Mouse (Mus musculus) right cerebral cortex, postnatal 14 days (tissue): Measurements from ENCODE around the gene Rimbp2.
"Not testable (repeated sequence)": the region's sequence is repeated elsewhere in the genome, so short reads cannot be mapped to it uniquely, and the experiment has no call there.

Source experiments
- DNase-seq: peaks from one replicate; pipeline ENCODE4 v3.0.0; 2022

The Rimbp2 gene

GRCm38 (mm10) chr5:128953278-128954070 lies at the start of gene Rimbp2:
TSS of gene Rimbp2 (minus strand) at chr5:128953486.
- peak; percentile 75 for DNase-seq

DNA sequence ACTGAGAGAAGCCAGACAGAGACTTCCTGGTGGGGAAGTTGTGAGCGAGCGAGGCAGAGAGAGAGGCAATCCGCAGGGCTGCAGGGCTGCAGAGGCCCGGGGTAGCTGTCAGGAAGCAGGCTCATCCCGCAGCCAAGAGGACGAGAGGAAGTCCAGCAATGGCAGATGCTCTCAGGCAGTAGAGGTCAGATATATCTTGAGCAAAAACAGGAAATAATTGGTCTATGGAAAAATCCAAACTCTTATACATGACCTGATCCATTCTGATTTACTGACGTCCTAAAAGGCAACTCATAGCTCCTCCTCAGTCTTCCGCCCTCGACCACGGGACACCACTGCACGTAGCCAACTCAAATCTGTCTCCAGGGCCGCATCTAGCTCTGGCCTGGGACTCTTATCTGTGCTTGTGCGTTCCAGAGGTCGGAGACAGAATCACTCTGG lies 49.3 kb upstream of the Rimbp2 start:
- DNase-seq = no peak

- DNase-seq = no peak
These were observed 47.6 kb upstream of the Rimbp2 start for GRCm38 (mm10) chr5:129000706-129001468.

DNA sequence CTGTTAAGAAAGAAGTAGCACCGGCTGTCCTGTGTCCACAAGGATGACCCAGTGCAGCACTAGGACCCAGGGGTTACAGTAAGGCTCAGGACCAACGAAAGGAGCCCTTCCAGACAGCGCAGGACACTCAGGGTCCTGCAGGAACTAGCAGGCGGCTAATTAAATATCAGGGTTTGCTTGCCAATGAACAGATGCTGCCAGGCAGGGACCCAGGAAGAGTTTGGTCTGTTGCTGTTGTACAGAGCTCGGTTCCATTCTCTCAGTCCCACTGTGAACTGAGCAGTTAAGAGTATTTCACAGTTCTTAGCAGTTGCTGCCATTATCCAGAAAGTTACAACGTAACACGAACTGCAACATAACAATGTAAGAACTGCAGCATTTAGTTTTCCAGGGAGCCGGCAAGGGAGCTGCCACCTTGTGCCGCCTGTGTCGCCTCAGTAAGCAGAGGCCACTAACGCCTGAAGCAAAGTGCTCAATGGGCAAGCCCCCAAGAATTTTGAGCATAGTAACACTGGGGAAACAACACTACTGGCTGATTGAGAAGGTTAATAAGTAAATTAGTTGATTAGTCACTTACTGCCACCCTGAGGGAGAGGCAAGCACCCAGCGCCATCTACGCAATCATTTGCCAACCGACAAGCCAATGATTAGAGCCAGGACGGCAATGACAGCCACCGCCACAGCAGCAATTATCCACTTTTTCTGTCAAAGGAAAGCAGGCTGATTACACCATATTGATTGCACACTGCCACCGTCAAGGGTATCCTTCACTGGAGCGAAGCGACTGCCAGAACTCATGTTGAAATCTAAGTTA lies 34.1 kb upstream of the Rimbp2 start:
- DNase-seq = no peak

- DNase-seq = no peak
These were observed 32.7 kb upstream of the Rimbp2 start for GRCm38 (mm10) chr5:128985946-128986345.

- no peak for DNase-seq
These were observed 31.2 kb upstream of the Rimbp2 start for GRCm38 (mm10) chr5:128984536-128984935.

- peak; percentile 64 for DNase-seq
These were observed 28.3 kb upstream of the Rimbp2 start for GRCm38 (mm10) chr5:128981607-128982006.

DNA sequence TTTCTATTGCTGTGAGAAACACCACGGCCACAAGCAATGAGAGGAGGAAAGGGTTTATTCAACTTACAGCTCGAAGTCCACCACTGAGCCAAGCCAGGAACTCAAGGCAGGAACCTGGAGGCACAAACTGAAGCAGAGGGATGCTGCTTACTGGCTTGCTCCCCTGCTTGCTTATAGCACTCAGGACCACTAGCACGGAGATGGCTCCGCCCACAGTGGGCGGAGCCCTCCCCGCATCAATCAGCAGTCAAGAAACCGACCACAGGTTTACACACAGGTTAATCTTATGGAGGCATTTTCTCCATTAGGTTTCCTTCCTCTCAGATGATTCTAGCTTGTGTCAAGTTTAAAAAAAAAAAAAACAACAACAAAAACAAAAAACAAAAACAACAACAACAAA lies 27.6 kb upstream of the Rimbp2 start:
- DNase-seq = no peak

- no peak for DNase-seq
These were observed 25.7 kb upstream of the Rimbp2 start for GRCm38 (mm10) chr5:128978957-128979356.

GRCm38 (mm10) chr5:128977466-128977865 lies 24.2 kb upstream of the Rimbp2 start:
- not testable (repeated sequence) for DNase-seq

DNA sequence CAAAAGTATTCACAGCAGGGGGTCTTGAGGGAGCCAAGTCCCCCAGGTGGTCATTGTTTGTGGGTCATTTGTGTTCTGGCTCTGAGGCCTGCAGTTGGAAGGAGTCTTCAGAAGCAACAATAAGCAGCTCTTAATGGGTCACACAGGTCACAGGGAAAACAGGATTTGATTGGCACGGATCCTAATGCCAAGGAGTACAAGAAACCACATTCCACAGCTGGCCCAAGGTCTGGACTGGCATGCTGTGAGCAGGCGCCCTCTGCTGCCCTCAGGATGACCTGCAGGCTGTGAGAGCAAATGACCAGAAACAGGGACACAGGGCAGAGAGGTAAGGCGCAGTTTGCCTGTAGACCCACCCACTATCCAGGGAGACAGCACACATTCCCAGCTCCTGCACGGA lies 23.0 kb upstream of the Rimbp2 start:
- DNase-seq = no peak

DNA sequence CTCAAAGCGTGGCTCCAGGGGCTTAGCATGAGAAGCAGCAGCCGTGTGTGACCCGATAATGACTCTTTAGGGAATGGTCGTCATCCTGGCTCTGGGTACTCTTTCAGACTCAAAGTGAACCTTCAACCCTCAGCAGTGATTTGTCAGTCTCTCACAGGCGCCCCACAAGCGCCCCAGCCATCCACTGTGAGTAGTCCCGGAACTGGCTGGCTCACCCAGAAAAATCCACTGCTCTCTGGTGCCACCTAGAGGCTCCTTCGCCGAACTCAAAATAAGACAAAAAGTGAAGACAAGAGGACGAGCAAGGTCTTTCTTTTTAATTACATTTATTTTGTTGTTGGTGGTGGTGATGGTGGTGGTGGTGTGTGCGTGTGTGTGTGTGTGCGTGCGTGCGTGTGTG lies 18.0 kb upstream of the Rimbp2 start:
- peak; percentile 80 for DNase-seq

GRCm38 (mm10) chr5:128970878-128971277 lies 17.6 kb upstream of the Rimbp2 start:
- DNase-seq = no peak

DNA sequence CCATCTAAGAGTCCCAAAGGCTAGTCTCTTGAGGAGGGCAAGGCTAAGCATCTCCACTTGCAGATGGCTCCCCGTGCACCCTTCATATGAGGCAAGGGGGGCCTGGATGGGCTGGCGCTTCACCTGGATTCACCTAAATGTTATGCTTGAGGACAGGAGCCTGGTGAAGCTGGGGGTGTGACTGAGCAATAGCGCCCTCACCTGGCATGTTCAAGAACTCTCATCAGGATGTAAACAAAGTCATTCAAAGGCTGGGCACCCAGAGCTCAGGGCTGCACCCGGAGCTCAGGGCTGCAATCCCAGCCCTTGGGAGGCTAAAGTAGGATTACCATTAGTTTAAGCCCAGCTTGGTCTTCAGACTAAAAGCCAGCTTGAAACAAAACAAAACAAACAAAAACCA lies 11.1 kb upstream of the Rimbp2 start:
- no peak for DNase-seq

DNA sequence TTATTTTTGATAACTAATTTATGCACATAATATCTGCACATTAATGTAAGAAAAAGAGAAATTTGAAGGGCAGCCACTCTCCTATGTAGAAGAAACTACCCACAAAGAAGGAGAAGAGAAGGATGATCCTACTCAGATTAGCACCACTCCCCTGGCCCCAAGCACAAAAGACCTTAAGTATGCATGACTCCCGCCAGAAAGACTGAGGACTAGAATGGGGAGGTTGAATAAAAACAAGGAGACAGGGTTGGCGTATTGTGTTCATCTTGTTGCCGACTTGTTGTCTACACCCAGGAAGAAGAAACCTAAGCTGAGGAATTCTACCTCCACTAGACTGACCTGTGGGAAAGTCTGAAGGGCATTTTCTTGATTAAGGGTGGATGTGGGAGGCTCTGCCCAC lies 5.6 kb upstream of the Rimbp2 start:
- DNase-seq = no peak

DNA sequence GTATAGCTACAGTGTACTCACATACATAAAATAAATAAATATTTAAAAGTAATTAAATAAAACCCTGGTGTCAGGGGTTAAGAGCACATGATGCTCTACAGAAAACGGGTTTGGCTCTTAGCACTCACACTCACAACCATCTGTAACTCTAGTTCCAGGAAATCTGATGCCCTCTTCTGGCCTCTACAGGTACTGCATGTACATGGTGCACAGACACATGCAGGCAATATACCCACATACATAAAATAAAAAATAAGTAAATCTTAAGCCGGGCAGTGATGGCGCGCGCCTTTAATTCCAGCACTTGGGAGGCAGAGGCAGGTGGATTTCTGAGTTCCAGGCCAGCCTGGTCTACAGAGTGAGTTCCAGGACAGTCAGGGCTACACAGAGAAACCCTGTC lies 1.1 kb upstream of the Rimbp2 start:
- DNase-seq = peak; percentile 53

DNA sequence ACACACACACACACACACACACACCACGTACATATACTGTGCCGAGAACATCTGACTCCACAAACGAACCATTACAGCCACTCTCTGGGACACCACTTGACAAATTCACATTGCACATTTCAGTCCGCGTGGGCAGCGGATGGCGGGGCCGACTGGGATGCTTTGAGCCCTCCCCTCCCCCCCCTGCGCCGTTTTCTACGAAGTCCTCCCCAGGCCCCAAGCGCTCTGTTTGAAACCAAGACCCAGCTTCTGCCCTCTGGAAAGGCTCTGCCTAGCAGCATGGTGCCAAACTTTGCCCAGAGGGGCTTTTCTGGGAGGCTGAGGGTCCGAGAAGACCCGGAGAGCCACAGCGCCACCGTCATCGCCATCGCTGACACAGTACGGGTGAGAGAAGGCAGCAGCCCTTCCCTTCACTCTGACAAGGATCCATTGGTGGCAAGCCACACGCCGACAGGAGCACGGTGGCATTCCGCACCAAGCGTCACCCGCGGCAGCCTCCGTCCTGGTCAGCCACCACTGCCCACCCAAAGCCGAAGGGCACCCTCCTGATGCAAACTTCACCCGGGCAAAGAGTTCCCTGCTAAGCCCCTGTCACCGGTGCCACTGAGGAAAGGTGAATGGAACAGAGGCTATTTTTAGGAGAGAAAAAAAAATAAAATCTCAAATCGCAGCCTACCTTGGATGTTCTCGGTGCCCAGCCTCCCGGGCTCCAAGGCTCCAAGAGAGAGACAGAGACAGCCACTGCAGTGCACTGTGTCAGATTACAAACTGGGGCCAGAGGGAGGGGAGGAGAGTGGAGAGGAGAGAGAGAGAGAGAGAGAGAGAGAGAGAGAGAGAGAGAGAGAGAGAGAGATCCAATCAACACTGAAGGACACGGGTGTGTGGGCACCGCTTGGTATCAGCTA lies 743 bp downstream of the Rimbp2 start:
- DNase-seq = peak; percentile 63

DNA sequence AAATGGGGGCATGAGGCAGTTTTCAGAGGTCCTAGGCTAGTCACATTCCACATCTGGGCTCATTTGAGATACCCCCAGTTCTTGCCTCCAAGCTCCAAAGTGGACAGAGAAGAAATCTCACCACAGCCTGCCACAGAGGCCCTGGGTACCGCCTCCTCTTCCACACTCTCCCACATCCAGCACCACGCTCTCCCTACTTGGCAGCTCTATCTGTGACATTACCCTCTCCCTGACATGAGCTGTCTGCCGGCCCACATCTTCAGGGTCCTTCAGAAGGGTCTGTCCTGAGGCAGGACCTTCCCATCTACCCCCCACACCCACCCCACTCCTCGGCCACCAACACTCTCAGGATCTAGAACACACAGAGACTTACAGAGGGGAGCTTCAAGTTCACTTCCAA lies 1.8 kb downstream of the Rimbp2 start:
- DNase-seq = no peak

GRCm38 (mm10) chr5:128947093-128947492 lies 6.2 kb downstream of the Rimbp2 start:
- DNase-seq = no peak

DNA sequence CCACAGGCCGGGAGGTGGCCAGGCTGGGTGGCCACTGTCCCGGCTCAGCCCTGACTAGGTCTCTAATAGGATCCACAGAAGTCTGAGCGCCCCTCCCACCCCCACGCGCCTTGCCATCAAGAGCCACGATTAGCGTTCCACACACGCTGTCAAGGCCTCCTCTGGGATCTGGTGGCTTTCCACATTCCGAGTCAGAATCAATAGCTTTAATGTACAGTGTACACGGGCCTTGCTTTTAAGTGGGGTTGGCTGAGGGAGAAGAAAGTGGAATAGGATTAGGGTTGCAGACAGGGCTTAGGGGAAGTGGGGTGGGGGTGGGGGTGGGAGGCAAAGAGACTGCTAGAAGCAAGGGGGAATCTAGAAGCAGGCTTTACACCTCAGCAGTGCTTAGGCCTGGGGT lies 12.8 kb downstream of the Rimbp2 start:
- no peak for DNase-seq

DNA sequence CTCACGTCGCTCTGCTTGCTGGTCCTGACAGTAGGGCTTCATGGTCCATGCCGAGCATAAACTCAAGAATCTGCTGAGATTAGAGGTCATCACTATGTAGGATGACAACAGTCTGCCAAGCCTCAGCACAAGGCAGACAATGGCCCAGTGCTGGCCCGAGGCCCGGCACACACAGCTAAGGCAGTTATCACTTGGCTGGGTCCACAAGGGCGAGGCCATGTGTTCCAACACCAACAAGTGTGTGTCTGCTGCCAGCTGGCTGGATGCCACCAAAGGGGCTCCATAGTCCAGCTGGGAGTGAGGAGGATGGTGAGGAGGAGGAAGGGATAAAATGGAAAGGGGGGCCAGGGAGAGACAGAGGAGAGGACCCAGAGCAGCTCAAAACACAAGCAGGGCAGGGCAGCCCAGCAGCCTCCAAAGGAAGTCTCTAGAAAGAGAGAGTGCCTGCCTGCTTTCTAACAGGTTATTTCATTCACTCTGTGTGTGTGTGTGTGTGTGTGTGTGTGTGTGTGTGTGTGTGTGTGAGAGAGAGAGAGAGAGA lies 17.9 kb downstream of the Rimbp2 start:
- DNase-seq = peak; percentile 47

- DNase-seq = no peak
These were observed 20.5 kb downstream of the Rimbp2 start for GRCm38 (mm10) chr5:128932776-128933175.
